Mouse (Mus musculus): ENCODE data around the gene Plpp4. TPM values are rescaled to one million over a fixed set of nuclear protein-coding genes. Genes with fewer than 3 reads are reported as not detected.

The Plpp4 gene
- 0.24 and 0.29 TPM in 2 replicates for polyA plus RNA-seq (2015; fragmentation: Nextera tagmentation; extraction: Ambion mirVana)

GRCm38 (mm10) chr7:129256621-129257373, at the start of gene Plpp4:
Plpp4 (plus strand) TSS chr7:129257031.

